Mouse (Mus musculus) embryonic facial prominence, embryonic 10.5 days (tissue): ENCODE measurements around the gene Rpl4. TPM values are rescaled to one million over a fixed set of nuclear protein-coding genes. Genes with fewer than 3 reads are reported as not detected.

Experiments used
- DNase-seq: peaks from one replicate; pipeline ENCODE4 v3.0.0-alpha.2; 2017; ENCODE audit warnings: low spot score
- H3K27ac ChIP-seq: fragments of 300-500 bp; sonication (generic); replicated peaks from 2 replicates; pipeline ENCODE4 v1.5.1; 2016; ENCODE audit warnings: mild to moderate bottlenecking
- H3K27me3 ChIP-seq: fragments of 300-500 bp; sonication (generic); replicated peaks from 2 replicates; pipeline ENCODE4 v1.6.1; 2016; ENCODE audit warnings: low read depth, mild to moderate bottlenecking; ENCODE audit not compliant: poor library complexity, severe bottlenecking
- H3K36me3 ChIP-seq: fragments of 300-500 bp; sonication (generic); replicated peaks from 2 replicates; pipeline ENCODE4 v1.6.1; 2016; ENCODE audit warnings: mild to moderate bottlenecking, moderate library complexity
- H3K4me1 ChIP-seq: fragments of 300-500 bp; sonication (generic); 2 replicates; pipeline ENCODE4 v1.6.1; 2016
- H3K4me3 ChIP-seq: fragments of 300-500 bp; sonication (generic); 2 replicates; pipeline ENCODE4 v1.5.1; 2016; ENCODE audit warnings: mild to moderate bottlenecking, moderate library complexity
- H3K9me3 ChIP-seq: fragments of 300-500 bp; sonication (generic); 2 replicates; pipeline ENCODE4 v1.6.1; 2016; ENCODE audit warnings: mild to moderate bottlenecking
- WGBS: fragments of 180-500 bp; shearing (Covaris S2); methylation state at CpG from one replicate; pipeline ENCODE4 v1.1.7; 2016; 5-methylcytosine and 5-hydroxymethylcytosine counted together
- polyA plus RNA-seq: library from polyadenylated mRNA; unstranded; fragments of >200 nt; fragmentation: Nextera tagmentation; extraction: Ambion mirVana; gene quantifications from 2 replicates; pipeline ENCODE4 v1.2.1, GENCODE M21; 2016

Gene Rpl4
- polyA plus RNA-seq, 1 experiment from 2014 or later = 1,235 TPM

- Histone ChIP-seq H3K36me3 (peaks cover 91% of the 10 kb centered on the region), H3K4me3 (no peak overlapping the region), H3K27ac (no peak overlapping the region), H3K4me1 (peaks cover 6% of the 10 kb centered on the region; the same call in 1 of the 2 replicates), H3K9me3 (no peaks in the 10 kb centered on the region), H3K27me3 (no peaks in the 10 kb centered on the region)
- 89% methylated on average over 2 of the region's 2 CpGs for WGBS
- DNase-seq = no peak
These were observed 26.7 kb downstream of the Rpl4 start for GRCm38 (mm10) chr9:64199897-64200296.

GRCm38 (mm10) chr9:64202331-64202730 is 29.2 kb downstream of the Rpl4 start:
- Histone ChIP-seq H3K9me3 (no peaks in the 10 kb centered on the region), H3K4me1 (peaks cover 6% of the 10 kb centered on the region; the same call in 1 of the 2 replicates), H3K27ac (no peak overlapping the region), H3K4me3 (no peak overlapping the region), H3K36me3 (peaks cover 92% of the 10 kb centered on the region), H3K27me3 (no peaks in the 10 kb centered on the region)
- DNase-seq = no peak

GRCm38 (mm10) chr9:64202866-64203265 is 29.7 kb downstream of the Rpl4 start:
- peaks cover 6% of the 10 kb centered on the region; the same call in 1 of the 2 replicates for H3K4me1 ChIP-seq
- no peaks in the 10 kb centered on the region for H3K27me3 ChIP-seq
- H3K27ac ChIP-seq = no peak overlapping the region
- H3K9me3 ChIP-seq = no peaks in the 10 kb centered on the region
- no peak for DNase-seq
- H3K4me3 ChIP-seq = no peak overlapping the region
- peaks cover 91% of the 10 kb centered on the region for H3K36me3 ChIP-seq

- Histone ChIP-seq H3K36me3 (peaks cover 94% of the 10 kb centered on the region), H3K4me1 (no peaks in the 10 kb centered on the region), H3K27ac (no peak overlapping the region), H3K4me3 (no peak overlapping the region), H3K27me3 (no peaks in the 10 kb centered on the region), H3K9me3 (no peaks in the 10 kb centered on the region)
- no peak for DNase-seq
- 86% methylated on average over 3 of the region's 3 CpGs for WGBS
These were observed 34.4 kb downstream of the Rpl4 start for GRCm38 (mm10) chr9:64207509-64208084.

- DNase-seq = no peak
- Histone ChIP-seq H3K27me3 (no peaks in the 10 kb centered on the region), H3K27ac (no peak overlapping the region), H3K4me3 (no peak overlapping the region), H3K4me1 (peaks cover 4% of the 10 kb centered on the region), H3K36me3 (peaks cover 52% of the 10 kb centered on the region), H3K9me3 (no peaks in the 10 kb centered on the region)
- 92% methylated on average over 17 of the region's 17 CpGs for WGBS
These were observed 41.3 kb downstream of the Rpl4 start for GRCm38 (mm10) chr9:64214452-64214851.

GRCm38 (mm10) chr9:64216090-64216489 is 42.9 kb downstream of the Rpl4 start:
- no peak overlapping the region for H3K27ac ChIP-seq
- no peaks in the 10 kb centered on the region for H3K9me3 ChIP-seq
- H3K4me3 ChIP-seq = no peak overlapping the region
- no peak for DNase-seq
- H3K4me1 ChIP-seq = peaks cover 20% of the 10 kb centered on the region
- WGBS = 83% methylated on average over 4 of the region's 4 CpGs
- peaks cover 36% of the 10 kb centered on the region for H3K36me3 ChIP-seq
- no peaks in the 10 kb centered on the region for H3K27me3 ChIP-seq

- Histone ChIP-seq H3K27me3 (no peaks in the 10 kb centered on the region), H3K36me3 (peaks cover 30% of the 10 kb centered on the region), H3K27ac (no peak overlapping the region), H3K4me1 (peaks cover 20% of the 10 kb centered on the region), H3K4me3 (no peak overlapping the region), H3K9me3 (no peaks in the 10 kb centered on the region)
- 92% methylated on average over 2 of the region's 2 CpGs for WGBS
- no peak for DNase-seq
These were observed 43.5 kb downstream of the Rpl4 start for GRCm38 (mm10) chr9:64216641-64217040.

GRCm38 (mm10) chr9:64217887-64218286 is 44.7 kb downstream of the Rpl4 start:
- DNase-seq = no peak
- no peaks in the 10 kb centered on the region for H3K9me3 ChIP-seq
- H3K4me1 ChIP-seq = peaks cover 24% of the 10 kb centered on the region
- H3K36me3 ChIP-seq = peaks cover 19% of the 10 kb centered on the region
- no peaks in the 10 kb centered on the region for H3K27me3 ChIP-seq
- no peak overlapping the region for H3K27ac ChIP-seq
- no peak overlapping the region for H3K4me3 ChIP-seq

GRCm38 (mm10) chr9:64219305-64219704 is 46.1 kb downstream of the Rpl4 start:
- peaks cover 24% of the 10 kb centered on the region for H3K4me1 ChIP-seq
- no peaks in the 10 kb centered on the region for H3K27me3 ChIP-seq
- no peak for DNase-seq
- H3K9me3 ChIP-seq = no peaks in the 10 kb centered on the region
- H3K27ac ChIP-seq = no peak overlapping the region
- 65% methylated on average over 1 of the region's 1 CpGs for WGBS
- H3K36me3 ChIP-seq = peaks cover 5% of the 10 kb centered on the region
- no peak overlapping the region for H3K4me3 ChIP-seq

GRCm38 (mm10) chr9:64219772-64220420 is 46.7 kb downstream of the Rpl4 start:
- no peaks in the 10 kb centered on the region for H3K27me3 ChIP-seq
- no peaks in the 10 kb centered on the region for H3K9me3 ChIP-seq
- H3K36me3 ChIP-seq = peaks cover 5% of the 10 kb centered on the region
- H3K4me1 ChIP-seq = peaks cover 24% of the 10 kb centered on the region
- H3K27ac ChIP-seq = no peak overlapping the region; the same call in 1 of the 2 replicates
- WGBS = 79% methylated on average over 10 of the region's 10 CpGs
- H3K4me3 ChIP-seq = no peak overlapping the region
- no peak for DNase-seq

GRCm38 (mm10) chr9:64220603-64221002 is 47.4 kb downstream of the Rpl4 start:
- Histone ChIP-seq H3K27ac (no peak overlapping the region), H3K36me3 (peaks cover 5% of the 10 kb centered on the region), H3K9me3 (no peaks in the 10 kb centered on the region), H3K27me3 (no peaks in the 10 kb centered on the region), H3K4me3 (no peak overlapping the region), H3K4me1 (peaks cover 24% of the 10 kb centered on the region)
- DNase-seq = no peak
- WGBS = 73% methylated on average over 1 of the region's 1 CpGs

GRCm38 (mm10) chr9:64221480-64221879 is 48.3 kb downstream of the Rpl4 start:
- H3K4me1 ChIP-seq = peaks cover 24% of the 10 kb centered on the region
- H3K36me3 ChIP-seq = peaks cover 5% of the 10 kb centered on the region
- no peak overlapping the region for H3K4me3 ChIP-seq
- no peak overlapping the region for H3K27ac ChIP-seq
- no peak for DNase-seq
- H3K27me3 ChIP-seq = no peaks in the 10 kb centered on the region
- no peaks in the 10 kb centered on the region for H3K9me3 ChIP-seq
- 89% methylated on average over 4 of the region's 4 CpGs for WGBS

- peaks cover 24% of the 10 kb centered on the region for H3K4me1 ChIP-seq
- 72% methylated on average over 2 of the region's 2 CpGs for whole genome bisulfite sequencing
- H3K27me3 ChIP-seq = no peaks in the 10 kb centered on the region
- no peak overlapping the region for H3K27ac ChIP-seq
- no peak overlapping the region for H3K4me3 ChIP-seq
- H3K9me3 ChIP-seq = no peaks in the 10 kb centered on the region
- H3K36me3 ChIP-seq = peaks cover 5% of the 10 kb centered on the region
- DNase-seq = no peak
These were observed 48.9 kb downstream of the Rpl4 start for GRCm38 (mm10) chr9:64222098-64222497.
